Mouse (Mus musculus): ENCODE data around the gene Arap2.
"Not testable (repeated sequence)": the region's sequence is repeated elsewhere in the genome, so short reads cannot be mapped to it uniquely, and the experiment has no call there.

The Arap2 gene

DNA sequence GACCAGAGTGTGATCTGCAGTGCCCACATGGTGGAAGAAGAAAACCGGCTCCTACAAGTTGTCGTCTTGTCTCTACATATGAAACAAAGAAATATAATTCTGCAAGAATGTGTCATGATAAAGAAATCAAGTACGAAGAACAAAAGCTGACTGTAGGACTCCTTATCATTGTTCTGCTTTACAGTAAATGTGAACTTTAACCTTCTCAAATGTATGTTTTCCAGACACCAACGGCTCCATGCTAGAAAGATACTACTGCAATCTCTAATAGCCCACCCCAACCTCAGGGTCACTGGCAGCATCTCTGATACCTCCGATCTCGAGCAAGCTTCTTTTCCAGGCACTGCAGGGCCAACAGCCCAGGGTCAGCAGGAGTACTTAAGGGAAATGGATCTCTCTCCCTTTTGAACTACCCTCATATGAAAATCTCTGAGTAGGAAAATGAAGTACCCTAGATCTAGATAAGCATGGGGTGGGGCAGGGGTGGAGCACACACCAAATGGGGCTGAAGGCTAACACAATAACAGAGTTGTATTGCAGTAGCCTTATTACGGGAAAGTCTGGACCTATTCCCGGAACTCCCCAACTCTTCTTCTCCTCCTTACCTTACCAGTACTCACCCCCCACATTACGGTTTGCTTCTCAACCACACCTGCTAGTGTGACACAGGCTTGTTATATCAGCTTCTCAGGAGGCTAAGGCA is 22.6 kb downstream of the Arap2 start:
- in situ Hi-C loops (cut with MboI, MseI) = no loop called here

DNA sequence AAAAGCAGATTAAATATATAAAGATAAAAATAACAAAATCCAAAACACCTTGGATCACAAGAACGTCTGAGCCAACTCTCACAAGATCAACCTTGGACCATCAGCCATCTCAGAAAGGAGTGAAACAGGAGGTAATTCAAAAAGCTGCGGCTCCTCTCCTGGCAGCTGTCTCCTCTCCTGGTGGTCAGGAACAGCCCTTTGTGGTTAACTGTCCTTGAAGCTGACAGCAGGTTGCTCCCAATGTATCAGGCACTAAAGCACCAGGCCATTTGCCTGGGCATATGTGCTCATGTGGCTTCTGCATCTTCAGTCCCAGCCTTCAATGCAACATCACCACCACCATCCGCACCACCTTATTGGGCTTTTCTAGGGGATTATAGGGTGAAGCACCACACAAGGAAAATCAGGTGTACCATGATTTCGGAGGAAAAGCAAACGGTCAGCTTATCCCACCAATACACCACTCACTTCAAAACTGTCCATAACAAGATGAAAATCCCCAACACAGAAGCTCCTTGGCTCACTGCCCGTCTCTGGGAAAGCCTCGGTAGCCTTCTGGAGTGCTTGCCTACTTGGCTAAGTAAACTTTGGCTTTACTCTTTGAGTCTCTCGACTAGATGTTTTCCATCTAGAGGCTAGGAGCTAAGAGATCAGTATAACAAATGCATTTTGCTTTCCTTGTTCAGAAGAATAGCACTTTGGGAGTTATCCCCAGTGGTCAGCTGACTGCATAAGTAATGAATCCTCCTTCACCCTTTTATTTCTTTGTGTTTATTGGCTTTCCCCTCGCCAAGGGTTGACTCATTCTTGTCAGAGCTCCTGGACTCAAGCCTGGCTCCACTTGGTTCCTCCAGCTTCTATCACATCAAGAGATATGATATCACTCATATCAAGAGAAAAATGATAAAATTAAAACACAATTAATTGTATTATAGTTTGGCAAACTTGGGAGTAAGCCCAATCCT is 26.2 kb downstream of the Arap2 start:
- in situ Hi-C loops (cut with MboI, MseI) = no loop called here

DNA sequence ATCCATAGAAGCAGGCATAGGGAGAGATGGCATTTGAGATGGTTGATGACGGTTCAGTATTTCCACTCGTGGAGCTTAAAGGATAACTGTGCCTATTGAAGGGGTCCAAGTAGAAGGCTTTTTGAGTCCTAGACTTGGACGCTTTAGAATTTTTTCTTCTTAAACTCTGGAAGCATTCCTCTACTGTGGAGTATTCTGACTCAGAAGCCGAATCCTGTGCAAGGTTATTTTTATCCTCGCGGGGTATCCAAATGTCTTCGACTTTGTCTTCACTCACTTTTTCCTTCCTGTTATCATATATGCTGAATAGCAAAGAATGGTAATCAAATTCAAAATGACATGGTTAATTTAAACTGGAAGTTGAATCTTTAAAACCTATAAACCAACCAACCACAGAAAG is 35.4 kb downstream of the Arap2 start:
- in situ Hi-C loops (cut with MboI, MseI) = not testable (repeated sequence)

GRCm38 (mm10) chr5:62725551-62725950 is 40.4 kb downstream of the Arap2 start:
- in situ Hi-C loops (cut with MboI, MseI) = no loop called here

GRCm38 (mm10) chr5:62723261-62724105 is 42.5 kb downstream of the Arap2 start:
- in situ Hi-C loops (cut with MboI, MseI) = no loop called here

GRCm38 (mm10) chr5:62716468-62716867 is 49.5 kb downstream of the Arap2 start:
- in situ Hi-C loops (cut with MboI, MseI) = no loop called here

DNA sequence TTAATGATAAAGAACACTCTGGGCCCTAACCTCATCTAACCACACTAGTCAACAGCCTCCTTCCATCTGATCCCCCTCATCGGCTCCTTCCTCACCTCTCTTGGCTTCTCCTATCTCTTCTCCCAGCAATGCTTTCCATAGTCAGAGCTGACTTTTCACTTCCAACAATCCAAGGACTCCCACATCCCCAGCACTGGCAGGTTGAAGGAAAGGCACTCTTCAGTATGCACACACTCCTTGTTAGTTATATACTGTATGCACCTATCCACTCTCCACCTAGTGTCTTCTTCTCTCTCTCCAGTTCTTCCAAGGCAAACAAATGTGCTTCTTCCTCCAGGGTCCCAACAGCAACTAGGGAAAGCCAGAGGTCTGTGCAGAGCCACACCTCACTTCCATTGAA is 50.0 kb downstream of the Arap2 start:
- in situ Hi-C loops (cut with MboI, MseI) = no loop called here

DNA sequence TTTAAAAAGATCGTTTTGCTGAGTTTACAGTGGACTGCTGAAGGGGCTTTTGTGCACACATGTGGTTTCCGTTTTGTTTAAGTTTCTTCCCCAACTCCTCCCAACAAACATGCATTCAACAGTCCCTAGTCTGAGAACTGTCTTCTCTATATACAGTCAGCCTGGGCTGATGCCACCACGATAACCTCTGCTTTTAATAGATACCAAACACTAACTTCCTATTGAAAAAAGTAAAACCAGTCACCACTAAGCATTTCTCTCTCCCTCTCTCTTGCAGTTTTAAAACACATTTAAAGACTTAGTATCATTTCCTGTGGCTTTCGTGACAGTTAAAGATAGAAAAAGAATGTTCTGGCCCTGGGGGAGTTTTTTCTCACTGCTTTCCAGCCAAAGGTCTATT is 50.5 kb downstream of the Arap2 start:
- in situ Hi-C loops (cut with MboI, MseI) = no loop called here

- in situ Hi-C loops (cut with MboI, MseI) = no loop called here
Observed at GRCm38 (mm10) chr5:62710955-62711354, 55.0 kb downstream of the Arap2 start.

DNA sequence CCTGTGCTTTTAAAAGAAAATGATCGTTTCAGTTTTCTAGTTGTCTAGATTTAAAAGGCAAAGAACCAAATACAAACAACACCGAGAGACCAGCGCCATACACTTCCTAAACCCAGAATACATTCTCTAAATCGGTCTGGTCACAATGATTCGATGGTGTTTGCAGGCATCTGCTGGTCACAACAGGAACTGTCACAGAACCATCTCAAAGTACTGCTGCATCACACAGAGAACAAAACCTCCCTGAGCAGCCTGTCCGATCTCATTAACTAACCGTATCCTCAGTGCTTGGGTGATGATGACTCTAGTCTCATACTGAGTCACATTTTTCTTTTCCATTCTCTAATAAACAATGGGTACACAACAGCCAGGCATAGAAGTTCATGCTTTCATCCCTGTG is 59.1 kb downstream of the Arap2 start:
- in situ Hi-C loops (cut with MboI, MseI) = no loop called here

DNA sequence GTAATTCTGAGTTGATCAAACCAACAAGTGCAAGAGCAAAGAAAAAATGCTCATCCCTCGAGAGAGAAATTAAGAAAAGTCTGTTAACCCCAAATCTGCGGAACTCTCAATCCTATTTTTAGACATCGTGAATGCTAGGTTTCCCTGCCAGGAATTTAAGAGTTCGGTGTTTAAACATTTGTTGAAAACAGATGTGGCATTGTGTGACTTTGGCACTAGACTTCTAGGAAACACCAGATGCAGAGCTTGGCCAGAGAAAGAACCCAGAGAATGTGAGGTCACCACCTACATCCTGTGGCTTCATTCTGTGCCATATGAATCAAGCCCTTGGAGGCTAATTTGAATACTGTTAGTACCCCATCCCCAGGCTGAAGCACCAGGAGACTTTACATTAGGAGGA is 76.0 kb downstream of the Arap2 start:
- in situ Hi-C loops (cut with MboI, MseI) = loop anchor here (25.0 kb wide), 1 partner anchor 522 kb away; no protein-coding TSS in a partner anchor

GRCm38 (mm10) chr5:62683751-62684150 is 82.2 kb downstream of the Arap2 start:
- in situ Hi-C loops (cut with MboI, MseI) = loop anchor here (25.0 kb wide), 1 partner anchor 529 kb away; no protein-coding TSS in a partner anchor

DNA sequence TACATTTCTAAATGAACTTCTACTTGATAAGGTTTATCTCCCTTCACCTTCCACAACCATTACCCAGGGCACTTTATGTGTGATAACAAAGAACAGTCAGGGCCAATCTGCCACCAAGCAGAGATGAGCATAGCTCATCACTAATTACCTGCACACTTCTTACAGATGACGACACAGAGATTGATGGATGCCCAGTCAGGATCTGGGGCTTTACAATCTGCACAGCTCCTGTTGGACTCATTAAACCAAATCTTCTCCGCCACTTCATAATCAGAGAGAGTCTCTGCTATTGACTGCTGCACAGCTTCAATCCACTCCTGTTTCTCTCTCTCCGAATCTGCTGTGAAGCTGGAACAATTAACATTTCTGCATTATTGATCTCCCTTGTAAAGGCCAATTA is 82.8 kb downstream of the Arap2 start:
- in situ Hi-C loops (cut with MboI, MseI) = loop anchor here (25.0 kb wide), 1 partner anchor 529 kb away; no protein-coding TSS in a partner anchor

GRCm38 (mm10) chr5:62677390-62677789 is 88.6 kb downstream of the Arap2 start:
- in situ Hi-C loops (cut with MboI, MseI) = loop anchor here (25.0 kb wide), 1 partner anchor 535 kb away; no protein-coding TSS in a partner anchor

DNA sequence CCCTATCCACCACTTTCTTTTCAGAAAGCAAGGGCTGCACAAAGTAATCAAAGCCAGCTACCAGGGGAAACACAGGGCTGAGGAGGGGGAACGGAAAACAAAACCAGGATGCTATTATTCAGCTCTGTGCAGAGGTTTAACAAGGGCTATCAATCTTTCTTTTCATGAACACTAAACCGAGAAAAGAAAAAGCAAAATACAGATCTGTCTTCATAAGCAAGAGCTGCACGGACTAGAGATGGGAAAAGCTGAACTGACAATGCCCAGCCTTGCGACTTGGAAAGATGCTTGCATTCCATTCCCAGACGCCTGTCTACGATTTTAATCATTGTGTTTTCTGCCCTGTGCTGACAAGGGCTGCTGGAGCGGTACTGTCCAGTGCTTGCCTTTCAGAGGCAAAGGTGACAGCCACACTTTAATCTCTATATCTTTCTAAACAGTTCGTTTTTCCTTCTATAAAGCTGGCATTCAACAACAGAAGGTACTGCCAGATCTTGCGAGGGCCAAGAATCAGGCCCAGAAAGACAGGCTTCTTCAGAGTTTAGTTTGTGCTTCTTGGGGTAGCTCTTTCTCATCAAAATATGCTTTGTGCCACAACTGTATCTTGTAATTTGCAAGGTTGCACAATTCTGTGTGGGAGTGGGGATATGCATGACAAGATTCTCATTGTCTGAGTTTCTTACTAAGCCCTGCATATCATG is 93.1 kb downstream of the Arap2 start:
- in situ Hi-C loops (cut with MboI, MseI) = no loop called here

GRCm38 (mm10) chr5:62665329-62665728 is 100.6 kb downstream of the Arap2 start:
- in situ Hi-C loops (cut with MboI, MseI) = no loop called here

- in situ Hi-C loops (cut with MboI, MseI) = no loop called here
Observed at GRCm38 (mm10) chr5:62664847-62665246, 101.1 kb downstream of the Arap2 start.

- in situ Hi-C loops (cut with MboI, MseI) = no loop called here
Observed at GRCm38 (mm10) chr5:62663206-62663605, 102.8 kb downstream of the Arap2 start.

GRCm38 (mm10) chr5:62653924-62654323 is 112.0 kb downstream of the Arap2 start:
- in situ Hi-C loops (cut with MboI, MseI) = no loop called here

GRCm38 (mm10) chr5:62642330-62642729 is 123.6 kb downstream of the Arap2 start:
- in situ Hi-C loops (cut with MboI, MseI) = no loop called here

DNA sequence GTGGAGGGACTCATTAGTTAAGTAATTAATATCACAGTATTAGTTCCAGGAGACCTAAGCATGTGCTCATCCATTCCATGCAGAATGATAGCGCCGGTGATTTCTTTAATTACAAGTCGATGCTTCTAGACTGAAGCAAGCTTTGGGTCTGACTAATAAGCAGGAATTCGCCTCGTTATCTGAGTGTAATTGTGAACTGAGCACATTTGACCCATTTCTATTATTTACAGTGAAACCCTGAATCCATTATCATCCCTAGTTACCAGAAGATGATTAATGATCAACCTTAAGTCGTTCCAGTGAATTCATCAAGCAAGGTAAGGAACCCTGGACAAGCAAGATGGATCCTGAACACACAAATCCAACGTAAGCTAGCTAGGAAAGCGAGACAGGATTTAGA is 125.5 kb downstream of the Arap2 start:
- in situ Hi-C loops (cut with MboI, MseI) = no loop called here
